Mouse (Mus musculus): ENCODE measurements around the gene Mfap3l.

DNA sequence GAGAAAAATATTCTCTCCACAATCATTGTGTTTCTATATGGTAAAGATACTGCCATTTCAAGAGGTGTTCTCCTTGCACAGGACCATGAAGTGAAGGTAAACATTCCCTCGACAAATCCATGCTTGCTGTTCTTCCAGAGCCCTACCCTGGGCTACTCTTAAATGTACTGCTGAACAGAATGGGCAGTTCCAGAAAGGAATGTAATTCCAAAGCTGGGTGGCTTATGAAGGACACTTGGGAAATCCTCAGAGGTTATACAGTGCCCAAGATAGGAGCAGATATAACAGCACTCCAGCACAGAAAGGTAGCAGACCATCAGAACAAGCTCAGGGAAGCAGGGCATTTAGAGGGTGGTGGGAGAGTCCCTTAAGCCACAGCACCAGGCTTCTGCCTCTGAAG is 9.2 kb upstream of the Mfap3l start:
- TF ChIP-seq CTCF (IDR thresholded peaks at IDR 0.05) (no peak), EP300 (IDR thresholded peaks at IDR 0.05) (peak; percentile 90)
